Mouse (Mus musculus): ENCODE results near the gene Pcp4l1.
"Not testable (repeated sequence)": the region's sequence is repeated elsewhere in the genome, so short reads cannot be mapped to it uniquely, and the experiment has no call there.

Gene Pcp4l1

DNA sequence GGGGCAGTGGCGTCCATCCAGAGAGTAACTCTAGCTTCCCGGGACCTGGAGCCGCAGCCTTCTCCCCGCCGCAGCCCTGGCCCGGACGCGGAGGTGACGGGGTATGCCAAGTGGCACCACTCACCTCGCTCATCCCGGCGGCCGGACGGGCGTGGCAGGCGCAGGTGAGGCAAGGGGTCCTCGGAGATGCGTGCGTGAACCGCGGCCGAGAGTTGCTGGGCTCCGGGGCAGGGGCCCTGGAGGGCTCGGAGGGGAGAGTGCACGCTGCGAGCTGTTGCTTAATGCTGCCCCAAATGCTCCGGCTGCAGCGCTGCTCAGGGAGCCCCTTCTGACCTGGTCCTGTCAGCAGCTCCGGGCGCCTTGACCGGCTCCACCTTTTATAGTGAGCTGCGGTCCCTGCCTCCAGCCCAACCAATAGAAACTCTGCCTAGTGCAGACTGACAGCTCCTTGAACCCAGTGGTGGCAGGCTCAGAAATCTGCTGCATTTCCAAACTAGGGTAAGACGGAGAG, at the start of gene Pcp4l1:
Gene Pcp4l1, minus strand, starts transcription at position 382 of the 511 bp plus-strand sequence.
- peak; percentile 47 for DNase-seq

DNA sequence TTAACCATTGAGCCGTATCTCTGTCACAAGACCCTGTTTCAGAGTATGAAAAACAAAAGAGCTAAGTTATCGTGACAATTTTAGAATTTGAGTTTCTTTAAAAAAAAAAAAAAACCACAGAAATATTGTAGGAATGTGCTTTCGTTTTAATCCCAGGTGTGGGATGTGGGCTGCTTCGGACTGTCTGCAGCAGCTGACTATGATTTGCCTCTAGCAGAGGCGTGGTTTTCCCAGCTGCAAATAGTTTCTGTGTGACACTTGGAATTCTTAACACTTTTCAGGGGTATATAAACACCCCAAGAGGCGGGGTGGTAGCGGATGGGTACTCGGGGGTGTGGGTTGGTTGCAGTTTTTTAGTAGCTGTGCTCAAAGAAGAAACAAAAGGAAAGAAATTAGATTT, 49.3 kb upstream of the Pcp4l1 start:
- no peak for DNase-seq

DNA sequence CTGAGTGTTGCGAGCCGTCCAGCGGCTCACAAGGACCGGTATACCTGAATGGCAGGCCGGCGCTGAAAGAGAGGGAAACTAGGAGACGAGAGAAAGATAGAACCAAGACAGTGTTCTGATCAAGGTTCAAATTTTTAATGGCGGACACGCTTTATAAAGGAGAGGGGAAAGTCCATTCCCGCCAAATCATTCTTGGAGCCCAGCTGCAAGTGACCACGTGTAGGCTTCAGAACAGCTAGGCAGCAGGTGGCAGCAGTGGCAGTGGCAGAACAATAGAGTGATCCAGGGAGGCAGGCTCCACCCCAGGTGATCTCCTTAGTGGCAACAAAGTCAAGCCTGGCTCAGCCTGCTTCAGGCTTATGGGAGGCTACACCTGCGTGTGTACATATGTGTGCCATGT, 45.9 kb upstream of the Pcp4l1 start:
- DNase-seq: not testable (repeated sequence)

DNA sequence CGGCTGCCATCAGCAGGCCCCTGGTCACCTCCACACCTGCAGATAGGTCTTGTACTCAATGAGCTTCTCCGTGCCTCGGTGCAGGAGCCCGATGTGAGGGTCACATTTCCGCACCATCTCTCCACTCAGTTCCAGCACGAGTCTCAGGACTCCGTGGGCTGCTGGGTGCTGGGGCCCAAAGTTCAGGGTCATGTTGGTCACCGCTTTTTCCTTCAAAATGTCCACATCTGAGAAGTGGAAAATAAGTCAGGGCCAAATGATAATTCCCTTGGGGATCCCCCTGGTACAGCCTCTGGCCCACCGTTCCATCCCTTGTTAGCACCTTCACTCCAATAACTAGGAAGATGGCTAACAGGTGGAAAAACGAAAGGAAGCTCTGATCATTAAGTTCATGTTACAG, 44.8 kb upstream of the Pcp4l1 start:
- DNase-seq: no peak

GRCm38 (mm10) chr1:171239992-171240744, 44.1 kb upstream of the Pcp4l1 start:
- no peak for DNase-seq

DNA sequence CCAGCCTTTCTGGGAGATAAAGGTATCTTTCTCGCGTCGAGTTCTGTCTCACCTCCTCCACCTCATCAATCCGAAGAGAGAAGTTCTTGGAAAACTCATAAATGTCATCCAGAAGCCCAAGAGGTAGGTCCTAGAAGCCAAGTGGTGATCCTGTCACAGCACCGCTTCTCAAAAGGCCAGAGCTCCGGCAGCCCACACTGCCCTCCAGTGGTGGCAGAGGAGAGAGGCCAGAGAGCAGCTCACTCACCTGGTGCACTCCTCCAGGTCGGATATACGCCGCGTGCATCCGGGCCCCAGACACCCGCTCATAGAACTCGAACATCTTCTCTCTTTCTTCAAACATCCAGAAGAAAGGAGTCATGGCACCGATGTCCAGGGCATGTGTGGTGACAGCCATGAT, 42.4 kb upstream of the Pcp4l1 start:
- peak; percentile 42 for DNase-seq

- DNase-seq: no peak
Measured at GRCm38 (mm10) chr1:171237438-171237837, 41.4 kb upstream of the Pcp4l1 start.

GRCm38 (mm10) chr1:171235791-171236190, 39.7 kb upstream of the Pcp4l1 start:
- DNase-seq: no peak

DNA sequence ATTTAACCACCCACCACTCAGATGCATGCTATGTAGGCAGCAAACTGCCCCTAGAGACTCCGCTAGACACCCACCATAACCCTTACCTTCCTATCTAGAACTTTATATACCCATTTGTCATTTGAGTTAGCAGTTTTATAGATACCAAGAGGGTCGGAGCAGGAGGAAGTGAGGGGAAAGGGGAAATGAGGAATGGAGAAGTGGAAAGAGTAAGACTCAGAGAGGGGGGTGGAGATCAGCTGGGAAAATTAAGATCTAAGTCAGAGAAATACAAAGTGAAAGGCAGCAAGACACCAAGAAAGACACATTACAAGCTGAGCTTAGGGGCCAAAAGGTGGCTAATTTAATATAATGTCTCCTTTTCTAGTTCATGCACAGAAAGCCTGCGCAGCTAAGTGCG, 38.5 kb upstream of the Pcp4l1 start:
- DNase-seq: no peak

DNA sequence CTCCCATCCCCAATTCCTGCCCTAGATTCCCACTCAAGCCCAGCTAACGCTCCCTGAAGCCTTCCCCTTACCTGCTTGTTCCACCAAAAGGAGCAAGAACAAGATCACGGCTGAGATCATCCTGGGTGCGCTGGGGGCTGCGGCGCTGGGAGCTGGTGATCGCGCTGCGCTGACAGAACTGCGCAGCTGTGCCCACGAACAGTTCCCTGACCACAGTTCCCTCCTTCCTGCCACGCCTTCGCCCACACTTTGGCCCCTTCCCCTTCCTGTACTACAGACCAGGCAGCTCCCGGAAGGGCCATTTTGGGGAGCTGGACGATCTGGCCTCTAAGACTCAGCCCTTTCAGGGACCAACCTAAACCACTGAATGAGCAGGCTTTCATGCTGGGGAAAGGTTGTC, 38.1 kb upstream of the Pcp4l1 start, which contains the start of gene Fcer1g:
Gene Fcer1g, minus strand, starts transcription at position 240 of the 400 bp plus-strand sequence.
- DNase-seq: no peak

DNA sequence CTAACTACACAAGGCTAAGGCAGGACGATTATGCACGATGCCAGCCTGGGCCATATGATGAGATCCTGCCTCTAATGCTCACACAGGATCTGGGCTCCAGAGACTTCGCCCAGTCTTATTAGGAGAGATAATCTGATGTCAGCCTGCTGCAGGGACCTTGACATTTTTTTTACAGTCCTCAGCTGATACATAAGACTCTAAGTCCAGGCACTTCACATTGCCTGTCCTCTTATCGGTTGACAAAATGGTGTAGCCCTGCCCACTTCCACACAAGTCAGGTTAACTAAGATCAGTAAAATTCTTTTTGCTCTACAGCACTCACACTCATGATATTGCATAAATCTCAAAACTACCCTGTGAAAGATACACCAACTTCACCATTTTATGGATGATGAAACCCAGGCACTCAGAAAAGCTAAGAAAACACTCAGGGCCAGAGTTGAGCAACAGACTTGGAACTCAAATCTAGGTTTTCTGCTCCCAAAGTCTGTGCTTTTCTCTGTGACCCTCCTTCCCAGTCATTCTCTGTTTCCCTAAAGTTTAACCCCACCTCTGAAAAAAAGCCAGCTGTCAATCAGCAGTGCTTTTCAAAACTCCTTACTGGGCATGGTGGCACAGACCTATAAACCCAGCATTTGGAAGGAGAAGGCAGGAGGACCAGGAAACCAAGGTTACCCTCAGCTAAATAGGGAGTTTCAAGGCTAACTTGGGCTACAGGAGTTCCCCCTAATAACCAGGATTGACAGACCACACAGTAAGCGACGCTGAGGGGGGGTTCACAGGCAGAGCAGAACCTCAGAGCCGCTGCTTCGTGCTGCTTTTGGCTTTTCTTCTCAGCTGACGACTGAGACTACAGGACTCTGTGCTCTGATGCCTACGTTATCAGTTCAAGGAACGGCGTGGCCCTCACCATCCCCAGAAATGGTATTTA, 37.0 kb upstream of the Pcp4l1 start:
- no peak for DNase-seq

DNA sequence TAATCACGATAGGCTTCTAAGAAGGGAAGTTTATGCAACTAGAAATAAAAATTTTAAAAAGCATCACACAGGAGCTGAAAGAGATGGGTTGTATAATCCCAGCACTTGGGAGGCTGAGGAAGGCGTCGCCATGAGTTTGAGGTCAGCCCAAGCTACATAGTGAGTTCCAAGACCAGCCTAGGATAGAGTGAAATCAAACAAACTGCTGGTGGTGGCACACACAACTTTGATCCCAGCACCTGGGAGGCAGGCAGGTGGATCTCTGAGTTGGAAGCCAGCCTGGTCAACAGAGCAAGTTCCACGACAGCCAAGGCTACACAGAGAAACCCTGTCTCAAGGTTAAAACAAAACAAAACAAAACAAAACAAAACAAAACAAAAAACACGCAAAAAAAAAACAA, 36.3 kb upstream of the Pcp4l1 start:
- no peak for DNase-seq

DNA sequence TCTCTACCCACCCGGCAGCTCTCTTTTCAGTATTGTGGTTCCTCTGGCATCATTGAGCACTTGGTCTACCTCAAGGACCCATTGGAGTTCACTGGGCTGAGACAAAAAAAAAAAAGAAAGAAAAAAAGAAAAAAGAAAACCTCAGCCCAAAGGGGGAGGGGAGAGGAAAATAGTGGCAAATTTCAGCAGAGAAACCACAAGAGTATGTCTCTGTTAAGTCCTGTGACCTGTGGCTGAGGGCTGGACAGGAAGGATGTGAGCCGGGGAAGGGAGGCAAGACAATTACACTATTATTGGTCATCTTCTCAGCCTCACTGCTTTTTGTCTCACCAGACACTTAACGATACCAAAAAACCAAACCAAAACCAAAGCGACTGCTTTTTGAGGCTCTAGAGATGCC, 35.8 kb upstream of the Pcp4l1 start:
- no peak for DNase-seq

- DNase-seq: no peak
Measured at GRCm38 (mm10) chr1:171230215-171230614, 34.1 kb upstream of the Pcp4l1 start.

DNA sequence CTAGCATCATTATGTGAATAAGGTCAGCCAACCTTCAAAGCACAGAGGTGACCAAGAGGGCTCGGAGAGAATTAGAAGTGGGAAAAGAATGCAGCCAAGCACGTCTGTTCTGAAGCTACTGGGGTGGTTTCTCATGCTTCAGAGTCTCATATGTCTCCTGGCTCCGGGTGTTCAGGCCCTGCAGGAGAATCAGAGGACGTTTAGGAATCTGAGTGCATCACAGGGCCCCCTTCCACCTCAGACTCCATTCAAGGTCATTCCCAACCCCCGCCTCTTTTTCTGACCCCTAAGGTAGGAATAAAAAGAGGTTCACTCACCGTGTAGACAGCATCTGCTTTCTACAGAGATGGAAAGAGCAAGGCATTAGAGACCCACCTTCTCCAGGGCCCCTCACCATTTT, 33.7 kb upstream of the Pcp4l1 start:
- DNase-seq: no peak

- DNase-seq: no peak
Measured at GRCm38 (mm10) chr1:171227879-171228278, 31.8 kb upstream of the Pcp4l1 start.

DNA sequence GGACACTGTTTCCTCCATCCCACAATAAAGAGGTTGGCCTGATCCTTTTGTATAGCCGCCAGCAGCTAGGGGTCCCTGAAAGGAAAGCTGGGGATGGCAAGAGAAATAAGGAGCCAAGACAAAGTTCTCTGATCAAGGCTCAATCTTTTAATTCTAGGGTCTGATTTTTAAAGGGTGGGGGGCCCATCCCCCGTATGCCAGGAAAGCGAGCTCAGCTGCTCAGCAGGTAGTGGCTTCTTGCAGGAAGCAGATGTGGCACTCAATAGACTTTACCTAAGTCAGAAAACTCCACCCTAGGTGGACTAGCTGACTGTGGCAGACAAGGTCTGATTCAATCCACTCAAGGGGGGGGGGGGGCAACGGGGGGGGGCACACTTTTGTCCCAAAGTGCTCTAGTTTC, 30.7 kb upstream of the Pcp4l1 start:
- DNase-seq: no peak

GRCm38 (mm10) chr1:171224857-171225256, 28.8 kb upstream of the Pcp4l1 start, which contains the start of gene Apoa2:
Apoa2 (plus strand) TSS chr1:171225054.
- DNase-seq: no peak

DNA sequence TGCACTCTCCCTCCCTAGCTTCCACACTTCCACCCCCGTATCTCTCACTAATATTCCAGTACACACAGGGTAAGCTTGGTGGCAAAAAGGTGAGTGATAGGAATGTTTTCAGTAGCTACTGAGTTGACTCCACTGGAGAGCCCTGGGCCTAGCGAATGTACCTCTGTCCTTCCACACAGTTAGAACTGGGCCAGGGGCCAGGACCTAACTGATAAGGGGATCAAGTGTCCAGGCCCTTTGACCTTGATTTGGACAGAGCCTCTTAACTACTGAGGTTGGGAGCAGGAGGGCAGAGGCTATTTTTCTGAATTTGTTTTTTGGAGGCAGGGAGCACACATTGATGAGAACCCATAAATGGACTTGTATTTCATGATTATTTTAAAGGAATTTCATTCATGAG, 27.7 kb upstream of the Pcp4l1 start:
- DNase-seq: no peak

DNA sequence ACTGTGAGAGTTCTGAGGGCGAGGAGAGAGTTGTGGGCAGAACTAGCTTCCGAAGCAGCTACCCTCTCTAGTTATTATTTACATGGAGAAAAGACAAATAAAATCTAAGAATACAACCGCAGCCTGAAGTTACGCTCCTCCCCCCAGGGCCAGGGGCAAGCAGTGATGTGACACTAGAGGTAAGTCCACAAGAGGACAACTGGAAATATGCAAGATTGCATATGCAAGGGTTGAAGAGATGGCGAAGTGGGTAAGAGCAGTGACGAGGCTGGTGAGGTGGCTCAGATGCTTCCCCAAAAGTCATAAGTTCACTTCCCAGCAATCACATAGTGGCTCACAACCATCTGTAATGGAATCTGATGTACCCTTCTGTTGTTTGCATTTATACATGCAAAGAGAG, 27.1 kb upstream of the Pcp4l1 start:
- DNase-seq: no peak

DNA sequence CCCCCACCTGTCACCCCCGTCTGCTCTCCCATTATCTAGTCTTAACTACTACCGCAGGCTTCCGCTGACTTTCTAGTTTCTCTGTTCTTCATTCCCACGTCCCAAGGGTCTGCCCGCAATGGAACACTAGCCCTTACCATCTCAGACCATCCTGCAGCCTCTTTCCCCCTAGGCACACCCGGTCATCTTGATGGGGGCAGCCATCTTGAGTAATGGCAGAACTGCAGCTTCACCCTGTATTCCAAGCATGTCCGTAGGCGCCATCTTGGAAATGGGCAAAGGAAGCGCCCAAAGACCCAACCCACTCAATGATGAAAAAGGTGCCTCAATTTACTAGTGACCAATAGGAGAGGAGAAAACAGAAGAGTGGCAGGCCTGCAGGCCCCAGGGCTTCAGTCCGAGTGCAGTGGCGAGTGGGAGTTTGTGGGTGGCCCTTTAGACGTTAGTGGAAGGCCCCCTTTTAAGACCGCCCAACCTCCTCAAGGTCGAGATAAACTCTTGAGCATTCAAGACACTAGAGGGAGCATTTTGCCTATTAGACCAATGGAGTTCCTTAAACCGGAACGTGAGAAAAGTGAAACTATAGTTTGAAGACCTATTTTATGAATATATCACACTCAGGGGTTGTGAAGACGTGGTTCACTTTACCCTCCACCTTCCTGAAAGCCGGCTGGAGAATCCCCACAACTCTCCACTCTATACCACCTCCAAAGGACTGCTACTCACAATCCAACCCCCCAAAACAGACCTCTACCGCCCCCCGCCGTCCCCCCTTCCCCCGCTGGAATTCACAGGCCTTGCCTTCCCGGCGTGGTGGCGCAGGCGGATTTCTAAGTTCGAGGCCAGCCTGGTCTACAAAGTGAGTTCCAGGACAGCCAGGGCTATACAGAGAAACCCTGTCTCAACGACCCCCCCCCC, 26.4 kb upstream of the Pcp4l1 start, which contains the start of gene Tomm40l:
Gene Tomm40l, minus strand, starts transcription at position 277 of the 918 bp plus-strand sequence.
- peak; percentile 70 for DNase-seq
